8 mouse cellular contexts compared by ENCODE assay signal in genomic region chr6:124915160-124915941, GRCm38 (mm10). TPM values are rescaled to one million over a fixed set of nuclear protein-coding genes. Genes with fewer than 3 reads are reported as not detected.
DNase-seq lines count a peak whose midpoint lies in the region; ATAC-seq and TF ChIP-seq lines count a peak whose summit lies in the region.

No protein-coding gene starts in this region.

- no peak for ATAC-seq in hindbrain, postnatal 0 days
- no peak for ATAC-seq in liver, embryonic 14.5 days (ENCODE audit: insufficient read depth)
- no peak for ATAC-seq in stomach, embryonic 15.5 days (ENCODE audit: insufficient read depth, low FRiP score, low read depth)

- no peak for TF ChIP-seq EP300 in liver, embryonic 14.5 days (IDR thresholded peaks at IDR 0.05; ENCODE audit: low read depth)

- no peak for TF ChIP-seq CTCF in hindbrain, postnatal 0 days (IDR thresholded peaks at IDR 0.05; ENCODE audit: low read depth)
- TF ChIP-seq CTCF in liver, embryonic 14.5 days (IDR thresholded peaks at IDR 0.05; ENCODE audit: low read depth) = no peak

- H3K4me3 ChIP-seq in hindbrain, postnatal 0 days (ENCODE audit: low read length) = peak overlapping the region; percentile 89
- H3K4me3 ChIP-seq in liver, embryonic 14.5 days (ENCODE audit: insufficient read depth in 1 of 2, low read depth in 2 of 2, low read length in 2 of 2) = peak overlapping the region; percentile 64 to 70; a peak in 2 of 4 replicates
- H3K4me3 ChIP-seq in stomach, embryonic 15.5 days (replicated peaks) = peak overlapping the region; percentile 98

- H3K9me3 ChIP-seq in hindbrain, postnatal 0 days (ENCODE audit: low read length) = no peaks in the 10 kb centered on the region
- no peaks in the 10 kb centered on the region for H3K9me3 ChIP-seq in liver, embryonic 14.5 days (ENCODE audit: control insufficient read depth, low read length)
- H3K9me3 ChIP-seq in stomach, embryonic 15.5 days = no peaks in the 10 kb centered on the region

- 8% methylated on average over 22 of the region's 22 CpGs for WGBS in hindbrain, postnatal 0 days
- WGBS in liver, embryonic 14.5 days (ENCODE audit: insufficient replicate concordance) = 36% methylated on average over 22 of the region's 22 CpGs
- 21% methylated on average over 22 of the region's 22 CpGs for WGBS in stomach, embryonic 15.5 days

- no peaks in the 10 kb centered on the region for H3K27me3 ChIP-seq in hindbrain, postnatal 0 days (ENCODE audit: insufficient read depth, low read length)
- H3K27me3 ChIP-seq in liver, embryonic 14.5 days (ENCODE audit: control insufficient read depth, insufficient read depth, low read length) = peaks cover 66% of the 10 kb centered on the region
- H3K27me3 ChIP-seq in stomach, embryonic 15.5 days (replicated peaks) = no peaks in the 10 kb centered on the region

- peak overlapping the region; percentile 98 for H3K4me2 ChIP-seq in hindbrain, postnatal 0 days (ENCODE audit: low read depth, low read length)
- H3K4me2 ChIP-seq in liver, embryonic 14.5 days (ENCODE audit: low read depth) = peak overlapping the region; percentile 83
- peak overlapping the region; percentile 75 for H3K4me2 ChIP-seq in stomach, embryonic 15.5 days

- H3K36me3 ChIP-seq in hindbrain, postnatal 0 days (ENCODE audit: insufficient read depth, low read length) = peaks cover 13% of the 10 kb centered on the region
- no peaks in the 10 kb centered on the region for H3K36me3 ChIP-seq in liver, embryonic 14.5 days (replicated peaks; ENCODE audit: control insufficient read depth, insufficient read depth, low read depth)
- H3K36me3 ChIP-seq in stomach, embryonic 15.5 days = peaks cover 19% of the 10 kb centered on the region

- peak overlapping the region; percentile 100 for H3K9ac ChIP-seq in hindbrain, postnatal 0 days (replicated peaks; ENCODE audit: low read length)
- 0 out of 2 replicates have a peak overlapping the region, but pooled peaks have one; percentile 6 for H3K9ac ChIP-seq in liver, embryonic 14.5 days (replicated peaks)
- H3K9ac ChIP-seq in stomach, embryonic 15.5 days = peak overlapping the region; percentile 7; the same call in 1 of the 2 replicates

- H3K4me1 ChIP-seq in hindbrain, postnatal 0 days (ENCODE audit: insufficient read depth, low read length) = peaks cover 27% of the 10 kb centered on the region
- peaks cover 0 to 3% of the 10 kb centered on the region in 2 experiments; a peak in 2 of 4 replicates for H3K4me1 ChIP-seq in liver, embryonic 14.5 days (replicated peaks; ENCODE audit: control insufficient read depth in 2 of 2, insufficient read depth in 2 of 2, low read length in 1 of 2)
- peaks cover 40% of the 10 kb centered on the region for H3K4me1 ChIP-seq in stomach, embryonic 15.5 days

- peak; percentile 45 to 74 for DNase-seq in adrenal gland, adult (ENCODE audit: inconsistent age in 2 of 2, low spot score in 1 of 2)
- DNase-seq in adrenal gland, postnatal 25 days = no peak
- DNase-seq in thymus, postnatal 4 days = peak; percentile 43
- DNase-seq in thymus, adult 18-20 months = no peak
- DNase-seq in hindbrain, postnatal 0 days (ENCODE audit: low spot score) = peak; percentile 55
- no peak for DNase-seq in liver, embryonic 14.5 days (ENCODE audit: low read depth in 3 of 3, low spot score in 3 of 3)
- no peak for DNase-seq in c-Kit-positive CD71-positive TER-119-positive erythroid progenitor cells, embryonic 14.5 days (ENCODE audit: low spot score)

- peak overlapping the region; percentile 100 for H3K27ac ChIP-seq in hindbrain, postnatal 0 days
- no peak overlapping the region for H3K27ac ChIP-seq in liver, embryonic 14.5 days
- H3K27ac ChIP-seq in stomach, embryonic 15.5 days = peak overlapping the region; percentile 100; the same call in 1 of the 2 replicates

RNA-seq across cellular contexts. Expression of gene Lag3, which starts 3.8 kb away (rescaled TPM):
- 1.2 and 1.4 TPM in 2 replicates for total RNA-seq in adrenal gland, postnatal 25 days (2021)
- total RNA-seq in hindbrain, postnatal 0 days (2014; rRNA removed) = 1.8 and 2.2 TPM in 2 replicates
- 3.3 and 3.6 TPM in 2 replicates for polyA plus RNA-seq in hindbrain, postnatal 0 days (2015; fragmentation: Nextera tagmentation; extraction: Ambion mirVana)
- polyA plus RNA-seq in liver, embryonic 14.5 days (2012; rRNA removed) = 0.10 and 0.11 TPM in 2 replicates
- polyA plus RNA-seq in liver, embryonic 14.5 days (2014; fragmentation: Nextera tagmentation; extraction: Ambion mirVana) = 0.17 TPM in 1 of 2 replicates, not detected in the other
- polyA plus RNA-seq in stomach, embryonic 15.5 days (2015; fragmentation: Nextera tagmentation; extraction: Ambion mirVana) = 1.5 and 2.4 TPM in 2 replicates

RNA-seq across cellular contexts. Expression of gene Ptms, which starts 4.6 kb away (rescaled TPM):
- 790 and 858 TPM in 2 replicates for total RNA-seq in adrenal gland, postnatal 25 days (2021)
- total RNA-seq in hindbrain, postnatal 0 days (2014; rRNA removed) = 913 and 1,024 TPM in 2 replicates
- 767 and 773 TPM in 2 replicates for polyA plus RNA-seq in hindbrain, postnatal 0 days (2015; fragmentation: Nextera tagmentation; extraction: Ambion mirVana)
- polyA plus RNA-seq in liver, embryonic 14.5 days (2012; rRNA removed) = 109 and 131 TPM in 2 replicates
- 29.7 and 39.7 TPM in 2 replicates for polyA plus RNA-seq in liver, embryonic 14.5 days (2014; fragmentation: Nextera tagmentation; extraction: Ambion mirVana)
- 322 and 340 TPM in 2 replicates for polyA plus RNA-seq in stomach, embryonic 15.5 days (2015; fragmentation: Nextera tagmentation; extraction: Ambion mirVana)

RNA-seq across cellular contexts. Expression of gene Mlf2, which starts 15.8 kb away (rescaled TPM):
- total RNA-seq in adrenal gland, postnatal 25 days (2021) = 271 and 277 TPM in 2 replicates
- total RNA-seq in hindbrain, postnatal 0 days (2014; rRNA removed) = 639 and 964 TPM in 2 replicates
- 618 and 628 TPM in 2 replicates for polyA plus RNA-seq in hindbrain, postnatal 0 days (2015; fragmentation: Nextera tagmentation; extraction: Ambion mirVana)
- 85.0 and 96.5 TPM in 2 replicates for polyA plus RNA-seq in liver, embryonic 14.5 days (2012; rRNA removed)
- polyA plus RNA-seq in liver, embryonic 14.5 days (2014; fragmentation: Nextera tagmentation; extraction: Ambion mirVana) = 98.1 and 116 TPM in 2 replicates
- 351 and 362 TPM in 2 replicates for polyA plus RNA-seq in stomach, embryonic 15.5 days (2015; fragmentation: Nextera tagmentation; extraction: Ambion mirVana)

RNA-seq across cellular contexts. Expression of gene Cd4, which starts 27.3 kb away (rescaled TPM):
- 0.21 TPM in 1 of 2 replicates, not detected in the other for total RNA-seq in adrenal gland, postnatal 25 days (2021)
- total RNA-seq in hindbrain, postnatal 0 days (2014; rRNA removed) = 0.05 TPM in 1 of 2 replicates, not detected in the other
- polyA plus RNA-seq in hindbrain, postnatal 0 days (2015; fragmentation: Nextera tagmentation; extraction: Ambion mirVana) = 0.13 and 0.18 TPM in 2 replicates
- polyA plus RNA-seq in liver, embryonic 14.5 days (2012; rRNA removed) = 0.07 and 0.10 TPM in 2 replicates
- 0.03 TPM in 1 of 2 replicates, not detected in the other for polyA plus RNA-seq in liver, embryonic 14.5 days (2014; fragmentation: Nextera tagmentation; extraction: Ambion mirVana)
- polyA plus RNA-seq in stomach, embryonic 15.5 days (2015; fragmentation: Nextera tagmentation; extraction: Ambion mirVana) = 0.41 and 0.64 TPM in 2 replicates

RNA-seq across cellular contexts. Expression of gene Cops7a, which starts 50.0 kb away (rescaled TPM):
- 172 and 177 TPM in 2 replicates for total RNA-seq in adrenal gland, postnatal 25 days (2021)
- total RNA-seq in hindbrain, postnatal 0 days (2014; rRNA removed) = 113 and 146 TPM in 2 replicates
- 97.1 and 101 TPM in 2 replicates for polyA plus RNA-seq in hindbrain, postnatal 0 days (2015; fragmentation: Nextera tagmentation; extraction: Ambion mirVana)
- polyA plus RNA-seq in liver, embryonic 14.5 days (2012; rRNA removed) = 57.8 and 62.6 TPM in 2 replicates
- polyA plus RNA-seq in liver, embryonic 14.5 days (2014; fragmentation: Nextera tagmentation; extraction: Ambion mirVana) = 51.5 and 52.6 TPM in 2 replicates
- polyA plus RNA-seq in stomach, embryonic 15.5 days (2015; fragmentation: Nextera tagmentation; extraction: Ambion mirVana) = 128 and 153 TPM in 2 replicates

Comparison
In these comparisons a context has a peak if more than half of its experiments do, and no peak if none do; other contexts are left out.
1. DNase-seq: peak in adrenal gland, adult (2 of 2), thymus, postnatal 4 days (single experiment) and hindbrain, postnatal 0 days (single experiment); none in adrenal gland, postnatal 25 days (single experiment), thymus, adult 18-20 months (0 of 2), liver, embryonic 14.5 days (0 of 3) and c-Kit-positive CD71-positive TER-119-positive erythroid progenitor cells, embryonic 14.5 days (single experiment).
2. H3K9ac ChIP-seq: peak in every context shown above with its lines; median percentile 100 in hindbrain, postnatal 0 days; 7 in stomach, embryonic 15.5 days; 6 in liver, embryonic 14.5 days.
3. Peak in every context shown above with its lines, with median percentiles within 50 percentile points of each other: H3K4me2 ChIP-seq and H3K4me3 ChIP-seq.